Mouse (Mus musculus): ENCODE measurements around the gene Banp.
A peak's percentile ranks its signal among the peaks of the same experiment; 100 is the strongest.

Gene Banp

DNA sequence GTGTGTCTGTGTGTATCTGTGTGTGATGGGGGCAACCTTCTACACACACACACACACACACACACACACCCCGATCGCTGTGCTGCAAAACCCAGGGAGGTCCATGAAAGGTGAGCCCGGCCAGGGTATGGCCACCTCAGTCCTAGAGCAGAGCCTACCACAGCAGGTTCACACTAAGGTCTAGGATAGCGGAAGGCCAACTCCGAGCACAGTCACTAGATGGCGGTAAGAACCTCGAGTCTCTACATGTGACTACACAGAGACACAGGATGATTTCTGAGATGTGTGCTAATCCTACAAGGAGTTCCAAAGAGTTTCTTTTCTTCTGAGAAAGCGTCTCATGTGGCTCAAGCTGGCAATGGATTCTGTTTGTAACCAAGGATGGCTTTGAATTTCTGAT is 22.2 kb upstream of the Banp start:
- peak; percentile 53 to 64 for DNase-seq

DNA sequence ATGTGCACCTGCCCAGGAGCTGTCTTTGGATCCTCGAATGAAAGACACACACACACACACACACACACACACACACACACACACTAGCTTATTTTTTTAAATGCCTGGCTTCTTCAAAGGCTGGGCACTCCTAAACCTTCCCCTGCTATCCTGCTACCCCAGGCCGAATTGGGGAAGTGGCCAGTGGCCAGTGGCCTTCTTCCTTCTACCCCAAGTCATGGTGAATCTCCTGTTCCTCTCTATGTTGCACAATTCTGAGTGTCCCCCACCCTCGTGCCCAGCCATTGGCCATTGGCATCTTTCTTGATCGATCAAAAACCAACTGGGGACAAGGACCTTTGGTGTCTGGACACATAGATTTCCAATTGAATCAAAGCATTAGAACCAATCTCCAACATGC is 19.5 kb upstream of the Banp start:
- DNase-seq, result no peak

GRCm38 (mm10) chr8:121931571-121931970 is 18.0 kb upstream of the Banp start:
- no peak for DNase-seq

DNA sequence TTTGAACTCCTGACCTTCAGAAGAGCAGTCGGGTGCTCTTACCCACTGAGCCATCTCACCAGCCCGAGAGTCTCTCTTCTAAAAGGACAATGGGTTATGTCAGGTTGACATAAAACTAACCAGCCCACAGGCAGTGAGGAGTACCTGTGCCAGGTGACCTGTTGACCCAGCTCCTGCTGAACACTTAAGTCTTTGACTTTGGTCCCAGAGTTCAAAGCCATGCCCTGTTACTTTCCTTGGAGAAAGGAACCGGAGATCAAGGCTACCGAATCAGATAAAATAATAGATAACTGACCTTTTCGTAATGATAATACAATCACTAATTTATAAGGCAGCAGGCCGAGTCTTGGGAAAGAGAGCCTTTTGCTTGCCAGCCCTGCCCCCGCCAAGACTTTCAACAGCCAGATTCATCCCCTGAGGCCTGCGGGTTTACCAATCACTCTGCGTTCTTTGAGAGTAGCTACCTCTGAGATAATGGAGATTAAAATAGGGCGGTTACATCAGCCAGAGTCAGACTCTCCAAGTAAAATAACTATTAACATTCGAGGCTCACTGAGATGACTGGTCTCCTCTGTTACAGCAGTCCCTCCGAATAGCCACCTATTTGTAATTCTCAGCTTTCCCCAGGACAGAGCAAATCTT is 17.4 kb upstream of the Banp start:
- no peak for DNase-seq

GRCm38 (mm10) chr8:121932668-121933520 is 16.7 kb upstream of the Banp start:
- no peak for DNase-seq

DNA sequence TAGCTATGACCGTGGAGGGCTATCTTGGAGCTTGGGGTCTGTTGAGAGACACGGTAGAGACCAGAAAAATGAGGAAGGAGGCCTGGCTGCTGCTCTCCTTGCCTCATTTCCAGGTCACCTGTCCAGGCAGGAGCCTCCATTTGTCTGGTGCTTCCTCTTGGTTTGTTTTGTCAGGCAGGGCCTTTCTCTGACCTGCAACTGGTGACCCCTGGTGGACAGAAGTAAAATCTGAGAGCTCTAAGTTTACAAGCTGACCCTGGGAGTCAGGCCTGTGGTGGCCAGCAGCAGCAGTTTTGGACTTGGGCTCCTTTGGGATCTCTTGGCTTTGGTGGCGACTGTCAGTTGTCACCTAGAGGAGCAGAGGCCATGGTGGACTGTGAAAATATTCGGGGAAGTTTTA is 15.0 kb upstream of the Banp start:
- peak; percentile 21 to 35 for DNase-seq

DNA sequence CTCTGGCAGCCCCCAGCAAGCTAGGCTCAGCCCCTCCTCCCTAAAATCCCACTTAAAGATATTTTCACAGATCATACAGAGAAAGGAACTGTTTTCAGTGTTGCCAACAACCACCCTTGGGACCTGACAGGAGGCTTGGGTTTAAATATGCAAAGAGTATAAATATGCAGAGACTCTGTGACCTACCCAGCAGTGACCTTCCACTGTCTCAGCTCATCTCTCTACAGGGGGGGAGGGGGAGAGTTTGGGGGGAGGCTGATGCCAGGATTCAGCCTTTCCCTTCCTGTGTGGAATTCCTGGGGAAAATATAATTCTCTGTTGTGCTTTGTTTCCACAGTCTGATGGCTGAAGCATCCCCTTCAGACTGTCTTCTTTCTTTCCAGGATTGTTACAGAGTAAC is 14.6 kb upstream of the Banp start:
- DNase-seq, result no peak

DNA sequence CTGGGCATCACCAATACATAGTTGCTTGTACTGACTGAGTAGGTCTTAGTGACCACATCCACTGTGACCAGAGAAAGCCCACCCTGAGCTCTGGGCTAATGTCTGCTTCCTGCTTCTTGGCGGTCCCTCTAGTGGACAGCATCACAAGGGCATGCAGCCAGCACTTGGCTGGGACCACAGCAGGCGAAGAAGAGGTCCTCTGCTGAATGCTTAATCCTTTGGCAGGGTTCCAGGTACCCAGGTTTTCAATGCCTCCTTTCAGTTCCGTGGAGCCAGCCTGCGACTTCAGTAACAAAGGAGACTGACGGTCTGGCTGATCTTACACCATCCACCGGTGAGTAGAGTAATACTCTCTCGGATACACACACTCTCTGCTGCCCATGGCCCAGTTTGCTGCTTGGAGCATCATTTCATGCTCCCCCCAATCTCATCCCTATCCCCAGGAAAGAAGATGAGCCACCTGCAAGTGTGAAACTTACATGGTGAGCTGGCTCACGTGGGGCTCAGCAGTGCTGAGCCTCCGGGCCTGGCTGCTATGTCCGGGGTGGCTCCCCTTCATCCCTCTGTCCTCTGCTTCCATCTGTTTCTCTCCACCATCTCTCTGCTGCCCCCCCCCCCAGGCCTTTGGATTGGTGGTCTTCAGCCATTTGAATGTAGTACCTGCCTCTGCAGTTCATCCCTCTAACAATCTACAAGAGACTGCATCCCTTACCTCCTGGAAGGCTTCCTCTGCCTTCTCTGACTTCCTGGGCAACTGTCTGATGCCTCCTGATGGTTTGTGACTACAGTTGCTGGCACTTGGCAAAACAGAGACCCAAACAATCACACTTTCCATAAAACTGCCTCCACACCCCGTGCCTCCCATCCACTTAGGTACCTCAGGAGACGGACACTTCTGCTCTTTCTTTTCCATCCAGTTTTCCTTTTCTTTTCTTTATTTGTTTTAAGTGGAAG is 13.9 kb upstream of the Banp start:
- peak; percentile 78 for DNase-seq

DNA sequence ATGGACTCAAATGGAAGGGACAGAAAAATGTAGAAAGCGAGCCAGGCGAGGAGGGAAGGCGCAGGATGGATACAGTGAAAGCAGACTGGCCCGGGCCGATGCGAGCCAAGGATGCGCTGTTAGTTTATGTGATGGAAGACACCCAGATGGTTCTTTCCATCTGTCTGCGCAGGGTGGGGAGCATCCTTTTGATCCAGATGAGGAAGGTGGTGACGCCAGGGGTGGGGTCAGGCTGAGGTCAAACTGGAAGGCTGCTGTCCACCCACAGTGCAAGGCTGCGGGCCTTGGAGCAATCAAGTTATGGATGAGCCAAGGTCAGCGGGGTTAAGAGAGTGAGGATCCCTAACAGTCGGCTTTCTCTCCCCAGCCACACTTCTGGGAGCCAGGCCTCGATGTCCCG is 13.2 kb upstream of the Banp start:
- no peak for DNase-seq

DNA sequence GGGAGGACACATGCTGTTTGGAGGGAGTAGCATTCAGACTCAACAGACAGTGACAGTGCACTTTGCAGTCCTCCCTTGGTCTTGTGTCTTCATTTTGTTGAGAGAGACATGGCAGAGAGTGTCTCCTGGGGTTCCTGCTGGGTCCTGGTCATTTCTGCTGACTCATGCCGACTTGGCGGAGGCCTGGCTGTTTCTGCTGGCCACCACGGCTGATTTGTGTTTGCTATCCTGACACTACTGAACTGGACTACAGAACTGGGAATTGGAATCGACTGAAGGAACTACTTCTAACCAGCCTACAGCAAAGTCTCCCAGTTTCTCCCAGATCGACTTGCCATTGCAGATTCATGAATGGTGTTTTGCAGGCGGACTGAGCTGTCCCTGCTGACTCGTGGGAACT is 10.8 kb upstream of the Banp start:
- no peak for DNase-seq

DNA sequence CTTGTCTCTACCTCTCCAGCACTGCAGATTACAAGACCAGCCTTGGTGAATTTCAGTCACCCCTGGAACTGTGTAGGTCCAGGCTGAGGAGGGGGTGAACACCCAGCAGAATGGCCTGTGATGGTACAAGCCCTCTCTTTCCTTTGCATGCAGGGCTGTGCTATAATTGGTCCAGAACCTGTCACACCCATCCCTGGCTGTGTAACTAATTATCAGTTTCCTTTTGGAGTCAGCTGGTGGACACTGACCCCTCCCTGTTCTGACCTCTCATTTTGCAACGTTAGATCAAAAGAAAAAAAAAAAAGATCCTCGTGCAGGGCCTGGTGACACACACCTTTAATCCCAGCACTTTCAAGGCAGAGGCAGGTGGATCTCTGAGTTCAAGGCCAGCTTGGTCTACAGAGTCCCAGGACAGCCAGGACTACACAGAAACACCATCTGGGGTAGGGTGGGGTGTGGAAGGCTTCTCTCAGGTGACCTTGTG is 6.5 kb upstream of the Banp start:
- DNase-seq, result no peak

GRCm38 (mm10) chr8:121943716-121944115 is 5.8 kb upstream of the Banp start:
- DNase-seq, result no peak

GRCm38 (mm10) chr8:121944831-121945230 is 4.7 kb upstream of the Banp start, which contains the start of gene Car5a:
TSS of gene Car5a (minus strand) at chr8:121944904.
- no peak for DNase-seq

DNA sequence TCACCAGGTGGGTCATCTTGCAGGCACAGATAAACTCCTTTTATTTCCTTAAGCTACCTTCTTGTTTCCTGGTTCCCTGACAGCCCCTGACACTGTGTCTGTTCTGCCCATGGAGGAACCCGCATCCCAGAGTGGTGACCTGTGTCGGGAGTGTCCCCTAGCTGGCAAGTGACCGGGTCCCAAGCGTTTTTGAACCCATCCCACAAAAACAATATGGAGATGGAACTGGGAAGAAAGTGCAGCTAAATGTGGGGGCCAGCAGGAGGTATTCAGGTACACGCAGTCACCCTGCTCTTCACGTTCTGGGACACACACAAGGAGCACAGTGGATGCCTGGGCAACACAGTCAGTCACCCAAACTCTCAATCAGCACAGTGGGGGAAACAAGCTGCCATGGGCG is 3.2 kb upstream of the Banp start:
- no peak for DNase-seq

DNA sequence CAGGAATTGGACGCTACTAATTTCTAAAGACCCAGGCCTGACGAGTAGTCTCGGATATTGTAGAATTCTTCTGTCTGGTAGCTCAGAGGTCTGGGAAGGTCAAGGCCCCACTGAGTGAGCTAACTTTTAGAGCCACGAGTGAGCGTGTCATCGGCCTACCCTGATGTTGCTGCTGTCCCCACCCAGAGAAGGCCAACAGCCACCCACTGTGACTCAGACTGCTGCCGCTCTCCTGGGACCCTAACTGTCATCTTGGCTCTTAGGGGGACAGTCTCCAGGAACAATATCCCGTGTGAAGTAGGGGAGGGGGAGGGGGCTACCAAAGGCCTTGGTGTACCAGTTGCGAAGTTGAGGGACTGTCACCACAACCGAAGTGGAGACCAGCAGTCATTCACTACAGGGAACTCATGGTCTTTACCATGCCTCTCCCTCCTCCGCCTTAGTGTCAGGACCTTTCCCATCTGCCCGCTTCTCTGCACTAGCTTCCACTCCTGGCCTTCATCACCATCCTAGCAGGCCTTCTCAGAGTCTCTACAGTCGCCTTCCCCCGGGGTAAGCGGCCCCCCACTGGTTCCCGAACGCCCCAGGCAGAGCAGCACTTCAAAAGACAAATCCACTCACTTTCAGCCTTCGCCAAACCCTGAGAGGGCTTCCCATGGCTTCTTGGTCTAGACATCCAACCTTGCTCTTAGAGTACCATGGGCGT is 2.4 kb upstream of the Banp start:
- DNase-seq, result no peak

GRCm38 (mm10) chr8:121947753-121948141 is 1.8 kb upstream of the Banp start:
- DNase-seq, result peak; percentile 67 to 73

- no peak for DNase-seq
Measured at GRCm38 (mm10) chr8:121948321-121949145, 1.0 kb upstream of the Banp start.

GRCm38 (mm10) chr8:121949941-121950748 is 595 bp downstream of the Banp start:
- DNase-seq, result peak; percentile 97 to 99

DNA sequence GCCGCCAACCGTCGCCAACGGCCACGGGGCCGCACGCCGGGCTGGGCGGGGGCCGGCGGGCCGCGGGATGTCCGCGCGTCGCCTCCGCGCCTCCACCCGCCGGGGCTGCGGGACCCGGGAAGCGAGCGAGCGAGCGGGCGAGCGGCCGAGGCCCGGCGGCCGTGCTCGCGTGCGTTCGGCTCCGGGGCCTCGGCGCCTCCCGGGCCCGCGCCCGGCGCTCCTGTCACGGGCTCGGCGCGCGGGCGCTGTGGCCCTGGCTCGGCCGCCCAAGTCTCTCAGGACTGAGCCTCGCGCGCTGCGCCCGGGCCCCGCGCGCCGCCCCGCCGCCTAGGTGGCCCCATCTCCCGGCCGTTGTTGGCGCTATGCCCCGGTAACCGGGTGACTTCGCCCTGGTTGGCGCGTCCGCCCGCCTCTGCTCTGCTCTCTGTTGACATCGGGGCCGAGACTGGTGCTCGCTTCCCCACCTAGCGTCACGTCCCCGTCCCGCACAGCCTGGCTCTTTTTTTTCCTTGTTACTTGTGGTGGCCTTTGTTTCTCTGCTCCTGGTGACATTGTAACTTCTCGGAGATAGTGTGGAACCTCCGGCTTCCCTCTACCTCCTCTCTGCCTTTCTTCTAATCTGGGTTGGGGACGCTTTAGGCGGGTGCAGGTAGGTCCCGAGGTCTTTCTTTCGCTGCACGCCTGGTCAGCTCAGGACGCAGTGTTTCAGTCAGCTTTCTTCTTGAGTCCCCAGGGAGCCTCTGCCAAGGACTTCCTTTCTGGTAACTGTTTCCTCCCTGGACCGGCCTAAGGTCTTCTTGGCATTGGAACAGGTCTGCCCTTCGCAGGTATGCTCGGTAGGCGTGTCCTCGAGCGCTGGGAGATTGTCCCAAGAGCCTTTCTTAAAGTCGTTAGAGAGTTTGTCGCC is 1.5 kb downstream of the Banp start:
- DNase-seq, result peak; percentile 65 to 77

DNA sequence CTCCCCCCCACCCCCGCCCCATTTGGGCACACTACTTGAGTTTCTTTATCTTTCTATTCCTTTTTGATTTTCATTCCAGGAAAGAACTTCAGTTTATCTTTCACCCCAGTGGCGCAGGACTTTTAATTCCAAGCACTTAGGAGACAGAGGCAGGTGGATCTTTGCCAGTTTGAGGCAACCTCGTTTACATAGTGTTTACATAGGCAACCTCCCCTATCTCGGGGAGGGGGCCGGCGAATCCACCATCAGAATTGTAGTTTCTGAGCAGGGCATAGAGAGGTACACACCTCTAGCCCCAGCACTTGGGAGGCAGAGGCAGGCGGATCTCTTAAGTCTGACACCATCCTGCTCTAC is 2.1 kb downstream of the Banp start:
- no peak for DNase-seq
